Mouse (Mus musculus) kidney, postnatal 0 days (tissue): ENCODE data around the gene Sugct. TPM values are rescaled to one million over a fixed set of nuclear protein-coding genes. Genes with fewer than 3 reads are reported as not detected.

Experiments
- ATAC-seq: fragments of 200-750 bp; cut with Nextera tagmentation; replicated peaks from 2 replicates; pipeline ENCODE4 v1.8.0; 2017; ENCODE audit warnings: low read depth, moderate number of reproducible peaks, moderate TSS enrichment, moderate library complexity; ENCODE audit not compliant: low FRiP score
- DNase-seq: peaks from one replicate; pipeline ENCODE4 v3.0.0-alpha.2; 2016; ENCODE audit warnings: low spot score
- H3K27ac ChIP-seq: fragments of 300-500 bp; sonication (generic); 2 replicates; pipeline ENCODE4 v1.5.1; 2014; ENCODE audit warnings: mild to moderate bottlenecking
- H3K27me3 ChIP-seq: fragments of 300-500 bp; sonication (generic); 2 replicates; pipeline ENCODE4 v1.6.1; 2014; ENCODE audit warnings: low read length, mixed read lengths; ENCODE audit not compliant: insufficient read depth
- H3K36me3 ChIP-seq: fragments of 300-500 bp; sonication (generic); 2 replicates; pipeline ENCODE4 v1.6.1; 2014; ENCODE audit warnings: low read length, mixed read lengths; ENCODE audit not compliant: insufficient read depth
- H3K4me1 ChIP-seq: fragments of 300-500 bp; sonication (generic); replicated peaks from 2 replicates; pipeline ENCODE4 v1.6.1; 2014; ENCODE audit warnings: antibody characterized with exemption, low read length, mixed read lengths; ENCODE audit not compliant: insufficient read depth
- H3K4me2 ChIP-seq: fragments of 300-500 bp; sonication (generic); 2 replicates; pipeline ENCODE4 v1.6.1; 2014; ENCODE audit warnings: mild to moderate bottlenecking, low read length, moderate library complexity, mixed read lengths
- H3K4me3 ChIP-seq: fragments of 300-500 bp; sonication (generic); replicated peaks from 2 replicates; pipeline ENCODE4 v1.5.1; 2014; ENCODE audit warnings: low read depth, low read length
- H3K9ac ChIP-seq: fragments of 300-500 bp; sonication (generic); 2 replicates; pipeline ENCODE4 v1.6.1; 2014; ENCODE audit warnings: low read depth, low read length
- H3K9me3 ChIP-seq: fragments of 300-500 bp; sonication (generic); replicated peaks from 2 replicates; pipeline ENCODE4 v1.6.1; 2016; ENCODE audit warnings: low read length, inconsistent platforms, mixed read lengths
- CTCF ChIP-seq: IDR thresholded peaks from 2 replicates; pipeline ENCODE4 v1.5.1; 2016; ENCODE audit warnings: antibody characterized with exemption, low read depth, mild to moderate bottlenecking, moderate library complexity
- WGBS: fragments of 180-500 bp; shearing (Covaris S2); extraction: QIAGEN DNeasy Blood & Tissue Kit; methylation state at CpG from one replicate; pipeline ENCODE4 v1.1.7; 2014; 5-methylcytosine and 5-hydroxymethylcytosine counted together
- polyA plus RNA-seq: library from polyadenylated mRNA; unstranded; fragments of >200 nt; fragmentation: Nextera tagmentation; extraction: Ambion mirVana; gene quantifications from 2 replicates; pipeline ENCODE4 v1.2.1, GENCODE M21; 2015

Sugct gene
- polyA plus RNA-seq, 1 experiment from 2014 or later: 33.1 TPM

DNA sequence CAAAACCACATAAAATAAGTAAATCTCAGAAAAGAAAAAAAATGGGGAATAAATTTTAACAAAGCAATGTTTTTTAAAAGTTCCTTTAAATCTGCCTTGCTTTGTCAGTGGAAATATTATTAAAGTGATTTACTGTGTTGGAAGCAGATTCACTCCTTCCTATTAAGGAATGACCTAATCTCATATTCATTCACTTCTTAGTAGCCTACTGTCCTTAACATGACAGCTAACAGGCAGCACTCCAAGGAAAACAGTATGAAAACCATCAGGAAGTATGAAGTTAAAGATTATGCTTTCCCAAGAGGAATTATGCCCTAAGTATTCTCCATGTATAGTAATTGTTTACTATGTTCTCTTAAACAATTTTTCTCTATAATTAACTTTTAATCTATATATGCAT, 4.7 kb downstream of the Sugct start:
- Histone ChIP-seq H3K4me3 (no peak overlapping the region), H3K27me3 (no peaks in the 10 kb centered on the region), H3K4me1 (no peaks in the 10 kb centered on the region), H3K9ac (no peak overlapping the region), H3K36me3 (no peaks in the 10 kb centered on the region), H3K27ac (no peak overlapping the region; the same call in 1 of the 2 replicates), H3K4me2 (no peak overlapping the region), H3K9me3 (no peaks in the 10 kb centered on the region)
- TF ChIP-seq CTCF: no peak
- no peak for ATAC-seq
- DNase-seq: peak; percentile 81

DNA sequence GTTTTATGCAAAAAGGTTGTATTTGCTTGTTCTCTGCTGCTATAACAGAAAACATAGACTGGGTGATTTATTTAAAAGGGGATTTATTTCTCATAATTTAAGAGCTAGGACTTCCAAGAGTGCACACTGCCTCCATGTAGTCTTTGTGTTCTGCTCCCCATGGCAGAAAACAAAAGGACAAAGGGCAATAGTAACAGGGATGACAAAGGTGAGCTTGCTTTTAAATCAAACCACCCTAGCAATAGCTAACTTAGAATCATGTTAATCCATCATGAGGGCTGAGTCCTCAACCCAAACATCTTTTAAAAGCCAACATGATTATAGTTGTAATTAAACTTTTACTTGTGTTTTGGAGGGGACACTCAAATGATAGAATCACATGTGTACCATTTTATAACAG, 5.9 kb downstream of the Sugct start:
- ATAC-seq: no peak
- DNase-seq: no peak
- H3K4me1 ChIP-seq: no peaks in the 10 kb centered on the region

GRCm38 (mm10) chr13:17671122-17671521, 24.2 kb downstream of the Sugct start:
- H3K4me2 ChIP-seq: no peak overlapping the region
- H3K27ac ChIP-seq: no peak overlapping the region
- no peaks in the 10 kb centered on the region for H3K4me1 ChIP-seq
- WGBS: 47% methylated on average over 1 of the region's 1 CpGs
- H3K4me3 ChIP-seq: no peak overlapping the region
- no peaks in the 10 kb centered on the region for H3K27me3 ChIP-seq
- peak; percentile 65 for ATAC-seq
- no peaks in the 10 kb centered on the region for H3K9me3 ChIP-seq
- TF ChIP-seq CTCF: no peak
- H3K9ac ChIP-seq: no peak overlapping the region
- no peaks in the 10 kb centered on the region for H3K36me3 ChIP-seq
- peak; percentile 16 for DNase-seq

More for the DNA sequence above, 5.9 kb downstream of the Sugct start:
- Histone ChIP-seq H3K9me3 (no peaks in the 10 kb centered on the region), H3K9ac (no peak overlapping the region), H3K27ac (no peak overlapping the region), H3K4me3 (no peak overlapping the region), H3K27me3 (no peaks in the 10 kb centered on the region), H3K36me3 (no peaks in the 10 kb centered on the region), H3K4me2 (no peak overlapping the region)
- no peak for TF ChIP-seq CTCF

GRCm38 (mm10) chr13:17667380-17667779, 28.0 kb downstream of the Sugct start:
- DNase-seq: no peak
- Histone ChIP-seq H3K4me2 (no peak overlapping the region), H3K9ac (no peak overlapping the region), H3K27me3 (no peaks in the 10 kb centered on the region), H3K4me1 (no peaks in the 10 kb centered on the region), H3K27ac (no peak overlapping the region), H3K9me3 (no peaks in the 10 kb centered on the region), H3K36me3 (no peaks in the 10 kb centered on the region), H3K4me3 (no peak overlapping the region)
- ATAC-seq: no peak
- TF ChIP-seq CTCF: no peak
- 91% methylated on average over 1 of the region's 1 CpGs for WGBS

GRCm38 (mm10) chr13:17642294-17642693, 53.1 kb downstream of the Sugct start:
- Histone ChIP-seq H3K9ac (no peak overlapping the region), H3K9me3 (no peaks in the 10 kb centered on the region), H3K27me3 (no peaks in the 10 kb centered on the region), H3K27ac (no peak overlapping the region), H3K36me3 (no peaks in the 10 kb centered on the region), H3K4me1 (no peaks in the 10 kb centered on the region), H3K4me2 (no peak overlapping the region), H3K4me3 (no peak overlapping the region)
- ATAC-seq: no peak
- 64% methylated on average over 2 of the region's 2 CpGs for WGBS
- peak; percentile 49; the same call in 1 of the 2 replicates for TF ChIP-seq CTCF
- peak; percentile 5 for DNase-seq

GRCm38 (mm10) chr13:17638008-17638407, 57.3 kb downstream of the Sugct start:
- Histone ChIP-seq H3K9me3 (no peaks in the 10 kb centered on the region), H3K27me3 (no peaks in the 10 kb centered on the region), H3K4me2 (no peak overlapping the region), H3K4me1 (no peaks in the 10 kb centered on the region), H3K9ac (no peak overlapping the region), H3K36me3 (no peaks in the 10 kb centered on the region), H3K4me3 (no peak overlapping the region), H3K27ac (no peak overlapping the region)
- ATAC-seq: no peak
- no peak for DNase-seq
- TF ChIP-seq CTCF: no peak

GRCm38 (mm10) chr13:17627108-17627507, 68.2 kb downstream of the Sugct start:
- no peaks in the 10 kb centered on the region for H3K27me3 ChIP-seq
- no peaks in the 10 kb centered on the region for H3K4me1 ChIP-seq
- no peak overlapping the region for H3K9ac ChIP-seq
- ATAC-seq (no peak), DNase-seq (no peak)
- H3K36me3 ChIP-seq: no peaks in the 10 kb centered on the region
- no peak overlapping the region for H3K27ac ChIP-seq
- WGBS: 91% methylated on average over 5 of the region's 5 CpGs
- no peak for TF ChIP-seq CTCF
- no peak overlapping the region for H3K4me3 ChIP-seq
- H3K4me2 ChIP-seq: no peak overlapping the region
- H3K9me3 ChIP-seq: no peaks in the 10 kb centered on the region
